Mouse (Mus musculus) kidney, postnatal 0 days (tissue): ENCODE measurements around the gene Pmepa1. TPM values are rescaled to one million over a fixed set of nuclear protein-coding genes. Genes with fewer than 3 reads are reported as not detected.
A peak's percentile ranks its signal among the peaks of the same experiment; 100 is the strongest.

Source experiments
- ATAC-seq: fragments of 200-750 bp; cut with Nextera tagmentation; replicated peaks from 2 replicates; pipeline ENCODE4 v1.8.0; 2017; ENCODE audit warnings: low read depth, moderate number of reproducible peaks, moderate TSS enrichment, moderate library complexity; ENCODE audit not compliant: low FRiP score
- DNase-seq: peaks from one replicate; pipeline ENCODE4 v3.0.0-alpha.2; 2016; ENCODE audit warnings: low spot score
- H3K27ac ChIP-seq: fragments of 300-500 bp; sonication (generic); 2 replicates; pipeline ENCODE4 v1.5.1; 2014; ENCODE audit warnings: mild to moderate bottlenecking
- H3K27me3 ChIP-seq: fragments of 300-500 bp; sonication (generic); 2 replicates; pipeline ENCODE4 v1.6.1; 2014; ENCODE audit warnings: low read length, mixed read lengths; ENCODE audit not compliant: insufficient read depth
- H3K36me3 ChIP-seq: fragments of 300-500 bp; sonication (generic); 2 replicates; pipeline ENCODE4 v1.6.1; 2014; ENCODE audit warnings: low read length, mixed read lengths; ENCODE audit not compliant: insufficient read depth
- H3K4me1 ChIP-seq: fragments of 300-500 bp; sonication (generic); replicated peaks from 2 replicates; pipeline ENCODE4 v1.6.1; 2014; ENCODE audit warnings: antibody characterized with exemption, low read length, mixed read lengths; ENCODE audit not compliant: insufficient read depth
- H3K4me2 ChIP-seq: fragments of 300-500 bp; sonication (generic); 2 replicates; pipeline ENCODE4 v1.6.1; 2014; ENCODE audit warnings: mild to moderate bottlenecking, low read length, moderate library complexity, mixed read lengths
- H3K4me3 ChIP-seq: fragments of 300-500 bp; sonication (generic); replicated peaks from 2 replicates; pipeline ENCODE4 v1.5.1; 2014; ENCODE audit warnings: low read depth, low read length
- H3K9ac ChIP-seq: fragments of 300-500 bp; sonication (generic); 2 replicates; pipeline ENCODE4 v1.6.1; 2014; ENCODE audit warnings: low read depth, low read length
- H3K9me3 ChIP-seq: fragments of 300-500 bp; sonication (generic); replicated peaks from 2 replicates; pipeline ENCODE4 v1.6.1; 2016; ENCODE audit warnings: low read length, inconsistent platforms, mixed read lengths
- CTCF ChIP-seq: IDR thresholded peaks from 2 replicates; pipeline ENCODE4 v1.5.1; 2016; ENCODE audit warnings: antibody characterized with exemption, low read depth, mild to moderate bottlenecking, moderate library complexity
- WGBS: fragments of 180-500 bp; shearing (Covaris S2); extraction: QIAGEN DNeasy Blood & Tissue Kit; methylation state at CpG from one replicate; pipeline ENCODE4 v1.1.7; 2014; 5-methylcytosine and 5-hydroxymethylcytosine counted together
- polyA plus RNA-seq: library from polyadenylated mRNA; unstranded; fragments of >200 nt; fragmentation: Nextera tagmentation; extraction: Ambion mirVana; gene quantifications from 2 replicates; pipeline ENCODE4 v1.2.1, GENCODE M21; 2015

Pmepa1 gene
- 5.8 and 6.2 TPM in 2 replicates for polyA plus RNA-seq

DNA sequence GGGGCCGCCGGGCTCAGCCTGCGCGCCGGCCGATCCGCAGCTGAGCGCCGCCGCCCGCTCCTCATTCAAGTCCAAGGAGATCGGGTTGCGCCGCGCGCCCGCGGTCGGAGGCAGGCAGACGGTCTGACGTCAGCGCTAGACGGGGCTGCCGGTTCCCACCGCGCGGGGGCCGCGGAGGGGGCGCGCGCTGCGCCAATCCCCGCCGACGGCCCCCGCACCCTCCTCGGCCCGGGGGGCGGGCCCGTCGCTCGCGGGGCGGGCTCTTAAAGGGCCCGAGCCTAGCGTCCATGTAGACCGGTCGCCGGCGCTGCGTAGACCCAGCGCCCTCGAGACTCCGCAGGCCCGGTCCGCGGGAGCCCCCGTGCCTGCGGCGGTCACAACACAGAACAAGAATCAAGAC lies at the start of gene Pmepa1:
Gene Pmepa1 (minus strand): TSS at position 125 of the 400 bp plus-strand sequence.
- under 1% methylated on average over 45 of the region's 61 CpGs for WGBS
- Histone ChIP-seq H3K4me3 (peak within 1 kb of the TSS; percentile 90), H3K27ac (peak within 1 kb of the TSS; percentile 86), H3K4me1 (peaks cover 16% of the 10 kb centered on the region; the same call in 1 of the 2 replicates), H3K4me2 (peak within 1 kb of the TSS; percentile 86), H3K9ac (peak within 1 kb of the TSS; percentile 96), H3K27me3 (no peaks in the 10 kb centered on the region), H3K36me3 (no peaks in the 10 kb centered on the region), H3K9me3 (no peaks in the 10 kb centered on the region)
- no peak for TF ChIP-seq CTCF
- ATAC-seq (peak; percentile 90), DNase-seq (peak; percentile 97)

DNA sequence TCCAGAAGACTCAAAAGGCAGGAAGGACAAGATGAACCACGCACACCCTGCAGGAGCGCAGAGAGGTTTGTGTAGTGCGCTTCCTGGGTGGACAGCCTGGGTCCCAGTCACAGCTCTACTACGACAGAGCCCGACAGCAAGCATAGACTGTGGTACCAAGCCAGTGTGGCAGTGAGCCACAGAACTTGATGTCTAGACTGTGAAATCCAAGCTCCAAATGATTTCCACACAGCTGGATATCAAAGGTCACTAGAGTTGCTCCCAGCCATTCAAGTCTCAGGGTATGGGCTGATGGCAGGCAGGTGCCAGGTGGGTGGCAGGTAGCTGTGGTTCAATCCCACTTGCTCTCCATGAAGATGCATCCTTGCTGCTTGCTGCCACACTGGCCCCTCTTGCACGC lies 45.4 kb upstream of the Pmepa1 start:
- Histone ChIP-seq H3K9ac (no peak overlapping the region), H3K36me3 (no peaks in the 10 kb centered on the region), H3K27me3 (no peaks in the 10 kb centered on the region), H3K9me3 (no peaks in the 10 kb centered on the region), H3K4me2 (no peak overlapping the region), H3K27ac (no peak overlapping the region), H3K4me3 (no peak overlapping the region), H3K4me1 (no peaks in the 10 kb centered on the region)
- DNase-seq (no peak), ATAC-seq (no peak)
- WGBS = 89% methylated on average over 6 of the region's 6 CpGs
- no peak for TF ChIP-seq CTCF

DNA sequence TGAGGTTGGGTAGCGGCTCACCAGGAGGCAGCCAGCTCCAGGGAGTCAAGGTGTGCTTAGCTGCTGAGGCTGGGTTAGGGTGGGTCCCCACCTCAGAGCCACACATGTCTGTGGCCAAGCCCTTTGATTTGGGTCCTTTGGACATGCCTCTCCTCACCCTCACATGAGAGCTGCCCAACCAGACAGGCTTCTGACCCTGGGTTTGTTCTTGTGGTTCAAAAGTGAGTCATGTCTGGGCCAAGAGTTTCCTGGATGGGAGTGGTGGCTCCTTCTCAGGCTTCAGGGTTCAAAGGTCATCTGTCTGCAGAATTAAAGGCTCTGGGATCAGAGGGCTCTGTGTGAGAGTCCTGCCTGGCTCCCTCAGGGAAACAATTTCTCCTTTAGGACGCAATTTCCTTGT lies 44.9 kb upstream of the Pmepa1 start:
- 62% methylated on average over 2 of the region's 2 CpGs for WGBS
- Histone ChIP-seq H3K9me3 (no peaks in the 10 kb centered on the region), H3K4me2 (no peak overlapping the region), H3K4me3 (no peak overlapping the region), H3K27me3 (no peaks in the 10 kb centered on the region), H3K4me1 (no peaks in the 10 kb centered on the region), H3K36me3 (no peaks in the 10 kb centered on the region), H3K9ac (no peak overlapping the region), H3K27ac (no peak overlapping the region)
- no peak for DNase-seq
- no peak for TF ChIP-seq CTCF
- no peak for ATAC-seq

DNA sequence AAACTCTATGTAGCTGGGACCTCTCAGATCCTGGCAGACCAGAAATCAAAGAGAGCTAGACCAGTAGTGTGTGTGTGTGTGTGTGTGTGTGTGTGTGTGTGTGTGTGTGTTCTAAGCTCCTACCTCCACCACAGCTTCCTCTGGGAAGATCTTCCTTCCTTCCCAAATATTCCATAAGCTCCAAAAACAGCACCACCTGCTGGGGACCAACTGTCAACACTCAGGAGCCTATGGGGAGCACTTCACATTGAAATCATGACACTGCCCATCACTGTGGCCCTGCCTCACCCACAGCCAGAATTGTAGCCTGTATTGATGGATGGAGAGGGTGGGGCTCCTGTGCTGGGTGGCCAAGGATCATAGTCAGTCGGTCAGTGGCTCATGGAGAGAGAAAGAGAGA lies 38.0 kb upstream of the Pmepa1 start:
- no peak overlapping the region for H3K27ac ChIP-seq
- H3K36me3 ChIP-seq = no peaks in the 10 kb centered on the region
- H3K27me3 ChIP-seq = no peaks in the 10 kb centered on the region
- H3K4me3 ChIP-seq = no peak overlapping the region
- no peaks in the 10 kb centered on the region for H3K9me3 ChIP-seq
- no peak overlapping the region for H3K9ac ChIP-seq
- no CpG with 5 or more reads among the region's 1 CpGs for WGBS
- no peak overlapping the region for H3K4me2 ChIP-seq
- no peak for DNase-seq
- ATAC-seq = no peak
- H3K4me1 ChIP-seq = no peaks in the 10 kb centered on the region
- no peak; the same call in 1 of the 2 replicates for TF ChIP-seq CTCF

DNA sequence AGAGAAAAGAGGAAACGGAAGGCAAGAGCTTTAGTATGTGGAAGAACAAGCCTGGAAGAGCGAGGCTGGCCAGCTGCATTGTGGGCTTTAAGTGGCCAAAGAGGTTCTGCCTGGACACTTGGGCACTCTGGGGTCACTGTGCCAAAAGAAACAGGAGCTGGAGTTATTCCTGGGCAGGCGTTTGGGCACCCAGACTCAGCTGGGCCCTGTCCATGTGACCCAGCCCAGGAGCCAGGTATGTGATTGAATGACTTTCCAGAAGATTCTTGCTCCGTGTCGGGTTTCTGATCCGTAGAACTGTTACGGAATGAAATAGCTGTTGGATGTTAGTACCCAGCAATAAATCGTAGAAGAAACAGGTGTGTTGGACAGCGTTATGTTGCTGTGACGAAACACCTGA lies 32.2 kb upstream of the Pmepa1 start:
- H3K27me3 ChIP-seq = no peaks in the 10 kb centered on the region
- H3K4me2 ChIP-seq = no peak overlapping the region
- no peaks in the 10 kb centered on the region for H3K36me3 ChIP-seq
- no peak overlapping the region for H3K4me3 ChIP-seq
- H3K9me3 ChIP-seq = no peaks in the 10 kb centered on the region
- 83% methylated on average over 10 of the region's 10 CpGs for WGBS
- no peak overlapping the region for H3K27ac ChIP-seq
- H3K9ac ChIP-seq = no peak overlapping the region
- H3K4me1 ChIP-seq = no peaks in the 10 kb centered on the region
- ATAC-seq (no peak), DNase-seq (no peak)
- no peak for TF ChIP-seq CTCF

DNA sequence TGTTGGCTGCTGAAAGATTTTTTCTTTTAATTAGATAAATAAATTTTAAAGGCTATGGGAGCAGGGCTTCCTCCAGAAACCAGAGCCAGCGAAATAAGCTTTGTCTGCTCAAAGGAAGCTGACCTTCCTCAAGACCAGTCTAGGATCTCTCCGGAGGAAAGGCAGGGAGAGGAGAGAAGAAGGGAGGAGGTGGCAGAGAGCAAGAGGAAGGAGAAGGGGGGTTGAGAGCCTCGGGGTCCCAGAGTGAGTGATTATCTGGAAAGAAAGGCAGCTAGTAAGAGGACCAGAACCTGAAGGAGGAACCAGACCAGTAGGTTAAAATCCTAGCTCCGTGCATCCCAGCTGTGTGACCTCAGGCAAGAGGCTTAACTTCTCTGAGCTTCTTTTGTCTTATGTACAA lies 31.7 kb upstream of the Pmepa1 start:
- H3K4me2 ChIP-seq = peak overlapping the region; percentile 36; the same call in 1 of the 2 replicates
- no peaks in the 10 kb centered on the region for H3K4me1 ChIP-seq
- ATAC-seq (no peak), DNase-seq (peak; percentile 58)
- no peaks in the 10 kb centered on the region for H3K27me3 ChIP-seq
- H3K9me3 ChIP-seq = no peaks in the 10 kb centered on the region
- 14% methylated on average over 4 of the region's 4 CpGs for WGBS
- no peak overlapping the region for H3K9ac ChIP-seq
- no peak for TF ChIP-seq CTCF
- 0 out of 2 replicates have a peak overlapping the region, but pooled peaks have one; percentile 27 for H3K27ac ChIP-seq
- H3K36me3 ChIP-seq = no peaks in the 10 kb centered on the region
- H3K4me3 ChIP-seq = no peak overlapping the region

DNA sequence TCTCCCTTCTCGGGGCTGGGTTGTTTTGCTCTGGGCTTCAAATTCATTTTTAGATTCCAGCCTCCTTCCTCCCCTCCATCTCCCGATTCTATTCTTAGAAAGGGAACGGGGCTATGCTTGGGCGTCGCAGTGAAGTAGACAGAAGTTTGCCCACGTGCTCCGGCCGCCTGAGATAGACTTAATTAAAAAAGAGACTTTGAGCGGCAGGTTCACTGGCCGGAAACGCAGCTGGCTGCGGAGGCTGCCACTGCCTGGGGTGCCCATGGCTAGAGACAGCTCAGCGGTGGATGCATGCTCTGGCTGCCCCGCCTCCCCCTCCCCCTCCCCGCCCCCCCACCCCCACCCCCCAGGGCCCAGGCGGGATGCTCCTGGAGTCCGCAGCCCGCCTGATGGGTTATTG lies 31.2 kb upstream of the Pmepa1 start:
- Histone ChIP-seq H3K27ac (no peak overlapping the region), H3K4me1 (no peaks in the 10 kb centered on the region), H3K27me3 (no peaks in the 10 kb centered on the region), H3K4me2 (peak overlapping the region; percentile 36; the same call in 1 of the 2 replicates), H3K9me3 (no peaks in the 10 kb centered on the region), H3K36me3 (no peaks in the 10 kb centered on the region), H3K4me3 (no peak overlapping the region), H3K9ac (no peak overlapping the region)
- TF ChIP-seq CTCF = no peak
- peak; percentile 88 for DNase-seq
- peak; percentile 81 for ATAC-seq
- 2% methylated on average over 16 of the region's 18 CpGs for WGBS
